Mouse (Mus musculus) B cell, adult 2 months (primary cell): ENCODE data around the gene Pcgf2.
"Not testable (repeated sequence)": the region's sequence is repeated elsewhere in the genome, so short reads cannot be mapped to it uniquely, and the experiment has no call there.

Experiments
- DNase-seq, 2 experiments: peaks; one replicate each; pipeline ENCODE4 v3.0.0; 2022

Pcgf2 gene

DNA sequence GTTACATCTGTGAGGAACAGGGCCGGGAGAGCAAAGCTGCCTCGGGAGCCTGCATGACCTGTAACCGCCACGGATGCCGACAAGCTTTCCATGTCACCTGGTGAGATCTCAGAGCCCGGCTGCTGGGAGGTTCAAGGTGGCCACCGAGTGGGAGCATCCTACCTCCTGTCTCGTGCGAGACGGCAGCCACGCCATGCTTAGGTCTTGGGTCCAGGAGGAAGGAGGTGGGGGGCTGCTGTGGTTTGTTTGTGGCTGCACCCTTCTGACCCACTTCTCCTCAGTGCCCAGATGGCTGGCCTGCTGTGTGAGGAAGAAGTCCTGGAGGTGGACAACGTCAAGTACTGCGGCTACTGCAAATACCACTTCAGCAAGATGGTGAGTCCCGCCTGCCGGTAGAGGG is 33.5 kb downstream of the Pcgf2 start:
- DNase-seq: no peak

DNA sequence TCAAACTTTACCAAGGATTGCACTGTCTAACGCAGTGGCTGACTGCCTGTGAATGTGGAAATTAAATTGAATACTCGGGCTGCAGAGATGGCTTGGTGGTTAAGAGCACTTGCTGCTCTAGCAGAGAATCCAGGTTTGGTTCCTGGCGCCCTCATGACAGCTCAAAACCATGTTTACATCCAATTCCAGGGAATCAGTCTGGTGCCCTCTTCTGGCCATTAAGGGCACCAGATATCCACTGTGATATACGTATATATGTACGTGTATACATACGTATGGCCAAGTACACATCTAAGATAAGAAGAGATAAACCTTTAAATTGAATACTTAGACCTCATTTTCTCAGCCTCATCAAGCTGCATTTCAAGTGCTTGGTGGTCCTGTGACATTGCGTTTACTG is 34.1 kb downstream of the Pcgf2 start:
- no peak for DNase-seq

GRCm38 (mm10) chr11:97665431-97665830 is 34.9 kb downstream of the Pcgf2 start:
- no peak for DNase-seq

DNA sequence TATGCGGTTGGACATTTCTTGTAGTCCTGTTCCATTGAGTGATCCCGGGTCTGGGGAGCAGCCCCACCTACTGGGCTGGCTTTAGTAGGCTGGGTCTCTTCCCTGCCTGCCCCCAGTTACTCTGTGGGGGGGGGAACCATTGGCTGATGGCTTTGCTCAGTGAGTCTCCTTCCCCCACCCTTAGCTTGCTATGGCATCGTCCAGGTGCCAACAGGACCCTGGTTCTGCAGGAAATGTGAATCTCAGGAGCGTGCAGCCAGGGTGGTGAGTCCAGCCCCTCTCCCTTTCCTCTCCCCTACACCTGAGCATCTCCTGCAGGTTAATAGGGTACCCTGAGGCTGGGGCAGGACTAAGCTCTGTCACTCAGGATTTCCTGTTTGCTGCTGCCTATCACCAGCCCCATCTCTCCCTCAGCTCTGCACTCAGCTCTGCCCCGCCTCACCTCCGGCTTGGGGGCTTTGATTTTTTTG is 35.5 kb downstream of the Pcgf2 start:
- DNase-seq: peak in 1 of 2 experiments; percentile 16

GRCm38 (mm10) chr11:97664339-97664665 is 36.0 kb downstream of the Pcgf2 start:
- no peak for DNase-seq

GRCm38 (mm10) chr11:97663528-97664338 is 36.6 kb downstream of the Pcgf2 start:
- DNase-seq: peak; percentile 45 to 52

- DNase-seq: peak; percentile 78 to 81
These were observed 37.3 kb downstream of the Pcgf2 start, which contains the start of gene Mllt6 for GRCm38 (mm10) chr11:97662893-97663527. Gene Mllt6 (plus strand): TSS chr11:97663414.

- peak in 1 of 2 experiments; percentile 73 for DNase-seq
These were observed 37.9 kb downstream of the Pcgf2 start for GRCm38 (mm10) chr11:97662207-97662892.

DNA sequence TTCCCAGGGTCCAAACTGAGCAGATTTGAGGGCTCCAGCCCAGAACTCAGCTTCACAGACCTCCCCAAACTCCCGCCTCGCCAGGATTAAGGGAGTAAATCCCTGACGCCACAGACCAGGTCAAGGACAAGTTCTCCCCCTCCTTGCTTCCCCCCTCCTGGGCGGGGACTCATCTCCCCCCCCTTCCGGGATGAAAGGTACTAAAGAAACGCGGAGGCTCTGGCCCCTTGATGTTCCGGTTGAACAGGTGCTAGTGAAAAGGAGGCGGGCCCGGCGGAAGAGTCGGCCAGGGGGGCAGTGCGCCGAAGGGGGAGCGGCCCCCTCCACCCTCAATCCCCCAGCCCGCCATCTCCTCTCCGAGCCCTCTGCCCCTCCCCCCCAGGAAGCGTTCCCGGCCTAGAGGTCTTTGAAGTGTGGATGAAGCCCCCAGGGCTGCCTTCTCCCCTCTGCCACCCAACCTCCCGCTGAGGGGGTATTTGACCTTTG is 38.6 kb downstream of the Pcgf2 start:
- peak; percentile 65 to 69 for DNase-seq

GRCm38 (mm10) chr11:97660734-97661647 is 39.3 kb downstream of the Pcgf2 start:
- DNase-seq: peak; percentile 38 to 47

GRCm38 (mm10) chr11:97659990-97660714 is 40.1 kb downstream of the Pcgf2 start:
- DNase-seq: peak; percentile 77 to 81

DNA sequence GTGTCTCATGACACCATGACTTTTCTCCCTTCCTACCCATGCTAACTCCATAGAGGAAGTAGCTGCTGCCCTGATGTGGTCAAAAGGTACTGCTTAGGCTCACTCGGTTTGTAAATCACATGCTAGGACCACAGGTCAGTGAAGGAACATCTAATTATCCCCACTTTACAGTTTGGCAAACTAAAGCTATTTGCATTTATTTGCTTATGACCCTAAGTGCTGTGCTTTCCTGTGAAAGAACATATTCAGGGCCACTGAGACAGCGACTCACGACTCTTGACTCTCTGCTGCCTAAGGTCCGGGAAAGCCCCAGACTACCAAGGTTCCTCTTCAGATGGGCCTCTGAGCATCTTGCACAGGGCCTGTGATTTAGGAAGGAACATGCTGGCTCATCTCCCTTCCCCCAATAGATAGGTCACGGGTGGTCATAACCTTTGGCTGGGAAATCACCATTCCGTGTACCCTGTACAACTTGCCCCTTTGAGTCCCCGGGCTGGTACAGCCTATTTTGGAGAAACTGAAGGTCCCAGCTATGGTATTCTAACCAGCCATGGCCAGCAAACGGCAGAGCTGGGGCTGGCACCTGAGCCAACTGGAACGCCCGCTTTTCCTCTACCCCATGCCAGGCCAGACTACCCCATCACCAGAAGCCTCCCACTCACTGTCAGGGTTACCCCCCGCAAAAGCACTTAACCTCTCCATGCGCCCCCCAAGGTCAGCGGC is 40.9 kb downstream of the Pcgf2 start:
- peak; percentile 84 to 88 for DNase-seq

GRCm38 (mm10) chr11:97658751-97659266 is 41.5 kb downstream of the Pcgf2 start:
- no peak for DNase-seq

- not testable (repeated sequence) for DNase-seq
These were observed 42.3 kb downstream of the Pcgf2 start for GRCm38 (mm10) chr11:97657967-97658366.

GRCm38 (mm10) chr11:97657184-97657945 is 42.9 kb downstream of the Pcgf2 start:
- DNase-seq: no peak

GRCm38 (mm10) chr11:97656269-97656971 is 43.9 kb downstream of the Pcgf2 start:
- no peak for DNase-seq

GRCm38 (mm10) chr11:97654210-97654609 is 46.1 kb downstream of the Pcgf2 start:
- DNase-seq: no peak

- DNase-seq: not testable (repeated sequence)
These were observed 46.9 kb downstream of the Pcgf2 start for GRCm38 (mm10) chr11:97653376-97653775.

- no peak for DNase-seq
These were observed 50.0 kb downstream of the Pcgf2 start for GRCm38 (mm10) chr11:97650341-97650740.
